Mouse (Mus musculus) thymus, postnatal 36 days (tissue): ENCODE results near the gene Apol9b.
A peak's percentile ranks its signal among the peaks of the same experiment; 100 is the strongest.
"Not testable (repeated sequence)": the region's sequence is repeated elsewhere in the genome, so short reads cannot be mapped to it uniquely, and the experiment has no call there.

Experiments used
- DNase-seq, 2 experiments: peaks; one replicate each; pipeline ENCODE4 v3.0.0; 2022; ENCODE audit warnings: mixed read lengths in 2 of 2

Apol9b gene

DNA sequence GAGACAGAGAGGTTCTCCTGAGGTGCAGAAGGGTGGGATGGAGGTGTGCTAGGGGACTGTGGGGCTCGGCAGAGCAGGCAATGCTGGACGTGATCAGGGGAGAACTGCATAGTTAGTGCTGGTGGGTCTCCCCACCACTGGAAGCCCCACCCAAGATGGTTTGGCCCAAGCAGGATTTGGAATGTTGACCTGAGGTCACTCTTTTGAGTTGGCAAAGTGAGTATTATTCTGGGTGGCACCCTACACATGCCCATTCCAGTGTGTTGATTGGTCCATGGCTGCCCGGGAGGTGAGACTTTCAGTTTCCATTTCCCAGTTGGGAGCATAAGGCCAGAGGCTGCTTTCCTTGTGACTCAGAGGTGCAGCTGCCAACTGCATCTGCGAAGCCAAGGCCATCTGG, at the start of gene Apol9b:
TSS of gene Apol9b (plus strand) at position 301 of the 400 bp plus-strand sequence.
- not testable (repeated sequence) for DNase-seq

DNA sequence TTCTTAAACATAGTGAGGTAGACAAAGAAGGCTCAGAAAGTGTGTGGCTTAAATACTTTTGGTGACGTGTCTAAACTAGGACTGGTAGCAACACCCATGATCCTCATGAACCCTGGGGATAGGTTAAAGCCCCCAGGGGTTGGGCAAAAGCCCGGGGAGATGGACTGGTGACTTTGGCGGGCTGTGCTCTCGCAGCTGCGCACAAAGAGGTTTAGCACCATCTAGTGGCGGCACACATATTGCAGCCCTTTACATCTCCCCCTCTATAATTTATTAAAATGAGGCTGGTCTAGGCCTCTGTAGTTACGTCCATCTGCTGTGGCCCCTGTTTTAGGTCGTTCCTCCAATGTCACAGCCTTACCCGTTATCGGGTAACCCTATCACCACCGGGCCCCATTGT, 44.9 kb upstream of the Apol9b start:
- DNase-seq, result peak; percentile 19 to 39

DNA sequence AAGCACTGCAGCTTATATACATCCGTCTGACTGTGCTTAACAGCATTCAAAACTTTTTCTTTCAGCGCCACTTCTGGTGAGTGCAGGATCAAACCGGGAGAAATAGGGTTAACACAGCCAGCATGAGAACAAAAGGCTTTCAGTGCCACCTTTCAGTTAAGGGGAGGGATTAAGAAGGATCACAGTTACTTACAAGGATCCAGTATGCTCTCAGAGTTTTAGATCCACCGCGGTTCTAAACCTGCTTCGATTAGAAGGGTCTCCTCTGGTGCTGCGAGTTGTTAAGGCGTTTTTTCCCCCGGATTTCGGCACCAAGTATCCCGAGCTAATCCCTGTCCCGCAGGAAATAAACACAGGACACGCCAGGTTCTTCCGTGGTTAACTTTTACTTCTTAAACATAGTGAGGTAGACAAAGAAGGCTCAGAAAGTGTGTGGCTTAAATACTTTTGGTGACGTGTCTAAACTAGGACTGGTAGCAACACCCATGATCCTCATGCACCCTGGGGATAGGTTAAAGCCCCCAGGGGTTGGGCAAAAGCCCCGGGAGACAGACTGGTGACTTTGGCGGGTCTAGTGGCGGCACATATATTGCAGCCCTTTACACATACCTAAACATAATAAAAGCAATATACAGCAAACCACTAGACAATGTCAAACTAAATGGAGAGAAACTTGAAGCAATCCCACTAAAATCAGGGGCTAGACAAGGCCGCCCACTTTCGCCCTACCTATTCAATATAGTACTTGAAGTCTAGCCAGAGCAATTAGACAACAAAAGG, 37.1 kb upstream of the Apol9b start:
- DNase-seq, result not testable (repeated sequence)

DNA sequence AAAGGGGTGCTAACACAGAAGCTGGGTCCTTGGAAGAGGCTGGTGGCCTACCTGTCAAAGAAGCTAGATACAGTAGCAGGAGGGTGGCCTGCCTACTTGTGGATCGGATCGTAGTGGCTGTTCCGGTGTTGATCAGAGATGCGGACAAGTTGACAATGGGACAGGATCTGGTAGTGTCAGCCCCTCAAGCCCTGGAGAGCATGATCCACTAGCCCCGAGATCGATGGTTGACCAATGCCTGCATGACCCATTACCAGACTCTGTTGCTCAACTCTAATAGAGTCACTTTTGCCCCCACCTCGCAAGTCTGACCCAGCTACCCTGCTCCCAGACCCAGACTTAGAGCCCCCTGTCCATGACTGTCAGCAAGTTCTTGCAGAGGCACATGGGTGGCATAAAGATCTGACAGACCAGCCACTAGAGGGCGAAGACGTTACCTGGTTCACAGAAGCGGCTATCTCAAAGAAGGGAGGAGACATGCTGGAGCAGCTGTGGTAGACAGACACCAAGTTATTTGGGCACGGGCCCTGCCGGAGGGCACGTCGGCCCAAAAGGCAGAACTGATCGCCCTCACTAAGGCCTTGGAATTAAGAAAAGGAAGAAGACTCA, 34.0 kb upstream of the Apol9b start:
- peak; percentile 53 to 60 for DNase-seq

DNA sequence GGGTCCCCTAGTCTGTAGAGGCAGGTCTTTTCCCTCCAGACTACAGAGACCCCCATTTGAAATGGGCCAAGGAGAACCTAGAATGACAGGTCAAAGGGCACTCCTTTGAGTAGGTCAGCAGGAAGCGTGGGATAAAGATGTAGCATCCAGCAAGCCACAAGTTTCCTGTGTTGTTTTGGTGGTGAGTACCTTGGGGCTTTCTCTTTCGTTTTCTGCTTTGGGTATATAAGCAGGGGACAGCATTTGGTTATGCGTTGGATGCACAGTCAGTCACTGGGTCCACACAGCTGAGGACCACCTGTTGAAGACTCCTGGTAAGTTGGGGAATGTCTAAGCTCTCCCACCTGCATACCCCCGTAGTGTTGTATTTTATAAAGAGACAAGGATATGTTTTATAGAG, 30.2 kb upstream of the Apol9b start, which contains the start of gene Apol7e:
TSS of gene Apol7e (plus strand) at position 202 of the 400 bp plus-strand sequence.
- DNase-seq, result peak in 1 of 2 experiments; percentile 5

DNA sequence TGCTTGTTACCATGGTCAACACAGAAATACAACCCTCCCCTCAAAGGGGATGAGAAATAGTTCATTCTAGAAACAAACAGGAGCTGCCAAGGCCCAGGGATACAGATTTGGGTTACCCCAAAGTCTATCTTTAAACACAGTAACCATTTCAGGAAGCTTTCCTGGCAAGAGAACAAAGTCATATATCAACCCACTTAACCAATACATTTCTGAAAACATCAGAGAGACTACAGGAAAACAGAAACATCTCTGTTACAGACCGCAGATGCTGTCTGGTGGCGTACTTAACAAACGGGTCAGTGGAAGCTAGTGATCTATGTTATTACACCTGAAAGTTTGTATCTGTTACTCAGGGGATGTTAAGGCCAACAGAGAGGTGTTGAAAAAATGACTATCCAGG, 23.5 kb upstream of the Apol9b start:
- DNase-seq, result not testable (repeated sequence)

DNA sequence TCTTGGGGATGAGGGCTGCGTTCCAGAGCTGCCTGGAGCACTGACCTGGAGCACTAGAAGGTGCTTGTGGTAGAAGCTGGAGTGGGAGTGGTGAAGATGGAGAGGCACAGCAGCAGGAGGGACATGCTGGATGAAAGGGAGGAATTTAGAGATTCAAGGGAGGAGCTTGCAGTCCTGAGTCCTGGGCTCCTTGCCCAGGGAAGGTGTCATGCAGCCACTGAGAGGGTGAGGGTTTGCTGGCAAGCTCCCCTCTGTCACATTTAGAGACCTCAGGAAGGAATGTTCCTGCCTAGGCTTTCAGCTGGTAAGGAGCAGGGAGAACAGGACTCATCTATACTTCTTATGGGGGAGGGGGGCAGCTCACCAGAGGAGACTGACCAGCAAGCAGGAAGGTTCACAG, 19.9 kb upstream of the Apol9b start:
- DNase-seq, result not testable (repeated sequence)

DNA sequence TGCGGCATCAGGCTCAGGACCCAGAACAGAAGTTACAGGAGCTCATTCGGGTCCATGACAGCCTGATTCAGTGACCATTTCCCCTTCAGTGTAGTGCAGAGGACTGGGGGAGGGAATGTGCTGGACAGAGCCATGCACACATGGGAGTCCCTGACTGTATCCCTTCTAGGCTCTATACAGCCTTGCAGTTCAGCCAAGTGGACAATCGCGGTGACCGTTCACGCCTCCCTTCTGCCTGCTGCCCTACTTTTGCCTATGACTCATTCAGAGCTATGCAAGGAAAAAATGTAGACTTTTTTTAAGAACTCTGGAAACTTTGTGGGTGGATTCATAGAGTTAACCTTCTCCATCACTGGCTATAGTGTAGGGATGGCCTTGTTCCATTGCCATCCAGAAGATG, 10.6 kb upstream of the Apol9b start:
- DNase-seq, result not testable (repeated sequence)

DNA sequence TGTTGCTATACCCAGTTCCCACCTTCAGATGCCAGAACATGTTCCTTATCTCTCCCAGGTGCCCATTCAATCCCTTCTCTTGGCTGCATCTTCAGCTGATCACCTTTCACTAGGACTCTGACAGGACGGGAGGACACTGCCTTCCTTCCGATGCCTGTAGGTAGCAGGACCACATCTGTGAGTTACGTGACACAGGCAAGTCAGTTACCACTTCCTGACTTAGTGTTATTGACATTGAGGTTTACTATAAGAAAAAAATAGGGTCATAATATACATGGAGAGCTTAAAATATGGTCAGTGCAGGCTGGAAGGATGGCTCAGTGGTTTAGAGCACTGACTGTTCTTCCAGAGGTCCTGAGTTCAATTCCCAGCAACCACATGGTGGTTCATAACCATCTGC, 7.3 kb upstream of the Apol9b start:
- DNase-seq, result not testable (repeated sequence)

DNA sequence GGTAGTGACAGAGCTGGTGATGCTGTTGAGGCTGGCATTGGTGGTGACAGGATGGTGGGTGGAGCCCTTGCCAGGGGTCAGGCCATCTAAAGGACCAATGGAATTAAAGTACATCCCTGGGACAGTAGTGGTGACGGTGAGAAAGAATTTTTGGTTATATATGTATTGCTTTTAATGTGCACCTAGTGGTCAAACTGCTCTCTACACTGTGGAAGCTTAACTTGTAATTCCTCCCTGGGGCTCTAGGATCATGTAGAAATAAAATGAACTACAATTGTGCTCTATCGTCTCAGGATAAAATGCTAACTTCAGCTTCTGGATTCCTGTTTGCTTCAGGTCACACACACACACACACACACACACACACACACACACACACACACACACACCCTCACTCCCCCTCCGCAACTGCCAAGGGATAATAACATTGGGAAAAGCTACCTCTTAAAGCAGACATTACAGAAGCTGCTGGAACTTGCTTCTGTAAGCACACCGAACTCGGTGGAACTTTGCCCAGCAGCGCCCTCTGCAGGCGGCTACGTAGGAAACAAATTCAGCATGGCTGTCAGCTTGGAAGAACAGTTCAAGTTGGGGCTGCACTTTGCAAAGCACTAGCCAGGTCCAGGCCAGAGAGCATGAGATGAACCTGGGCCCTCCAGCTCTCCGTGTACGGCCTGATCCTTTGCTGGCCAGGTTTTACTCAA, 4.5 kb upstream of the Apol9b start:
- DNase-seq, result not testable (repeated sequence)

DNA sequence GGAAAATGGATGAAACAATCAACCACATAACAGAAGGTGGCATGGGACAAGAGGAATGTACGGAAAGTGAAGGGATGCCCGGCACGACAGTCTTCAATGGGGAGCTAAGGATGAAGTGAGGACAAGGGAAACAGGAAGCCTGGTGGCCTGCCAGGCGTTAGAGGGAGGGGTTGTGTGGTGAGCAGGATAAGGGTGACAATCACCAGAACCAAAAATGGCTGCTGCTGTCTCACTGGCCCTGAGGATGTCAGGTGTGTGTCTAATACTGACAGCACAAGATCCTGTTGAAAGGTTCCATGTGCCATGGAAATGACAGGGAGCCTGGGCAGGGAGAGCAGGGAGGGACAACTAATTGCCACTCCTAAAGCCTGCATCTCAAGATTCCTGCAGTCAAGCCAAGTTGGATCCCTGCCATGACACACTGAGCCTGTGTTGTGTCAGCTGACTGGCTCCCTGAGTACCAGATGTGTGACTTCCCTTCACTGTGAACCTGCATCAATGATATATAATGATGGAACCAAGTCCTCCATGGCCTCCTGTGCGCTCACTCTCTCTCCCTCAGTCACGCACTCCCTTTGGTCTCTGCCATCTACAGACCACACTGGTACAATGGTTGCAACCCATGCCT, 3.3 kb upstream of the Apol9b start:
- not testable (repeated sequence) for DNase-seq

DNA sequence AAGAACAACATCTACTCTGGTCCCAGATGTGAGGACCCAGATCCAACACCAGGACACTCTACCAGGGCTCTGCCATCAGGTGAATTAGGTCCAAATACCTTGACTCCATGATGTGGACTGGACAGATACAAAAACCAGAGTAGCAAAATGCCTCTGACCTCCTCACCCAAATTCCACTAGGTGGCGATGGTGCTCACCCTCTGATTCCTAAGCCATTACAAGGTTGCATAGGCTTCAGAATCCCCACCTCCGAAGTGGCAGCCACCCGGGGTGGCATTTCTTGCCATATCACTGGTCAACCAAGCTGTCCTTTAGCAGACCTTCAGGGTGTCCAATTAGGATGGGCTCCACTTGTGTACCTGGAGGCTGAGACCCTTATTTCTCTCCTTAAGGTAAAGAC, 1.7 kb upstream of the Apol9b start:
- DNase-seq, result not testable (repeated sequence)

DNA sequence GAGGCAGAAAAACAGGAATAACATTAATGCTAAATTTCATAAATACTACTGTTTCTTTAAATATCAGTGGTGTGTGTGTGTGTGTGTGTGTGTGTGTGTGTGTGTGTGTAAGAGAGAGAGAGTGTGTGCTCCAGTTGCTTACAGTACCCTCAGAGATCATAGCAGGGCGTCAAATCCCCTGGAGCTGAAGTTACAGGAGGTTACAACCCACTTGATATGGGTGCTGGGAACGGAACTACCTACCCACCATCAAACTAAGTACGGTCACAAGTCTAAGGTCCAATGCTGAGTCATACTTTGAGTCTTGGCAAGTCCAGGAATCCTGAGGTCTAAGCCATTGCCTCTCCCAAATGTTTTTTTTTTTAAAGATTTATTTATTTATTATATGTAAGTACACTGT, 1.1 kb upstream of the Apol9b start:
- DNase-seq, result not testable (repeated sequence)

DNA sequence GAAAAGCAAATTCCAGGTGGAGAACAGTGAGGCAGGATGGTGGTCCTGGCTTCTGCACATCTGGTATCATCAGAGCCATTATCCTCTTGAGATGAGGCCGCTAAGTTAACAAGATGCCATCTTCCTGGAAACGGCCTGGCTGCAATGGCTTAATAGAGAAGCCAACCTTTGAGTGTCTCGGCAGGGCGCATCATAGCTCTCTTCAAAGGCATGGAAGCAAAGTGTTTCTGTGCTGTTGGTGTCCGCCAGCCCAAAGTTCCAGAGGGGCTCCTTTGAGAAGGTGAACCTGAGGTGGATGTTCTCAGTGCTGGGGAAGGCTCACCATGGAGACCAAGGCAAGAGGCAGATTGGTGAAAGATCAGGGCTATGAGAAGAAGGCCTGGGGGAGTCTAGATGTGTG, 2.8 kb downstream of the Apol9b start:
- no peak for DNase-seq

DNA sequence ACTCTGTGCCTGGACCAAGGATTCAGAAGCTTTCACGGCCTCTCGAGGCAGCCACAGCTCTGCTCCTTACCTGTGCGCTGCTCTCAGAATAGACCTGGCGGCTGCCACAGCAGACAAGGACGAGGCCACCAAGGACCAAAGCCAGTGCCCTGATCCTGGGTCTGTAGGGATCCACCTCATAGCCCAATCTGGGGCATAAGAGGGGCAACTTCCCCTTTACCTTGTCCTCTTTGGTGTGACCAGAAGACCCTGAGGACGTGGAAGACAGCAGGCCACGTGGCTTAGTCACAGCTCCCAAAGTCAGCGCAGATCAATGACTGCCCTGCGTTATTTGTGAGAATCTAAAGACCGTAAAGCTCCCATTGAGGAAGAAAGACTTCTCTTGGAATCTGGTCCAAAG, 4.0 kb downstream of the Apol9b start:
- DNase-seq, result not testable (repeated sequence)

DNA sequence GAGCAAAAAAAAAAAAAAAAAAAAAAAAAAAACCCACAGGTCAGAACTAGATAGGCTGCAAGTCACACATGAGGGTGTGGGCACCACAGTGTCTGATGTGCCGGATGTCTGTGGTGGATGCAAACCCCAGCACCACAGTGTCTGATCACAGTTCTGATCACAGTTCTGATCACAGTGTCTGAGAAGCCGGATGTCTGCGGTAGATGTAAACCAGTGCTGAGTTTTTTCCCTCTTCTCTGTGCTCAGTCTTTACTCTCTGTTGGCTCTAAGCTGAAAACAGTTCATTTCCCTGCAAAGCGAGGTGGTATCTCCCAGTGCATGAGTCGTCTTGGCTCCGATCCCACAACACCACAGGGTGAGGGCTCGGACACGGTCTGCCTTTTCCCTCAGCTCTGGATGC, 4.5 kb downstream of the Apol9b start:
- DNase-seq, result peak; percentile 53 to 61

DNA sequence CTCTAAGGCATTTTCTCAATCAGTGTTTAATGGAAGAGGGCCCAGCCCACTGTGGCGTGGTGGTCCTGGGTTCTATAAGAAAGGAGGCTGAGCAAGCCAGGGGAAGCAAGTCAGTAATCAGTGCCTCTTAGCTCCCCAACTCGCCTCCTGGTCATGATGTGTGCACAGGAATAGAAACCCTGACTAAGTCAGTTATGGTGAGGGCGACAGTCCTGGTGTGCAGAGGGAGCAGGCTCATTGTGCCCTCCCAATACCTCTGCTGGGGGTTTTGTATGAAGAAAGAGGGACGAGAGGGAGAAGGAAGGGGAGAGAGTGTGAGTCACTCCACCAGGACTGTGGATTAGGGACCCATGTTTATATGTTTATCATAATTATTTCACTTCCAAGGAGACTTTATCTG, 5.1 kb downstream of the Apol9b start:
- not testable (repeated sequence) for DNase-seq

DNA sequence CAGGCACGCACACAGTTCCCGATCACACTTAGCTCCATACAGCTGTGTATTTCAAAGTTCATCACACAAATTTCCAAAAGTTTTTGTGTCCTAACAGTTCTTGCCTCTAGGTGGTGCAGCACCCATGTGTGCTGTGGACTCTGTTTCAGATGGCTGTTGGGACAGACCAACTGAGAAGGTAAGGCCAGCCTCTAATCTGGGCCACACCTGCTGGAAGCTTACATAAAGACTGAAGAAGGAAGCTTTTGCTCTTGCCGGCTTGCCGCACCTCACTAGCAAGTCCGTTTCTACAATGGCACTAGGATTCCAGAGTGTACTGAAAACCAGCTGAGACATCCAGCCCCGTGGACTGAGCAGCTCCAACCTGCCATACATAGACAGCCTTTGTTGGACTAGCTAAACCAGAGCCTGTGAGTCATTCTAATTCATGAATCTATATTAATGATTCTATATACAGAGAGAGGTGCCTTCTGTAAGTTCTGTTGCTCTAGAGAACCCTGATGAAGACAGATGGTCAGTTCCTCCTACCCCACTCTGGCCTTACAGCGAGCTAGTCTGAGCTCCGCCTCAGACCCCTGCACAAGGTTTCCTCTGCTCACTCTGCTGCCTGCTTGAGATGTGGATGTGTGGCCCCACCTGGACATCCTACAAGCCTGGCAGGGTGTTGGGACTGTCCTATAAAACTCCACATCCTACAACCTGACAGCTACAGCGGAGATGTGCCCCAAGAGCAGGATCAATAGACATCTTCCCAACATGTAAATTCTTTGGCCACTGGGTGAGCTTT, 11.9 kb downstream of the Apol9b start:
- DNase-seq, result no peak

DNA sequence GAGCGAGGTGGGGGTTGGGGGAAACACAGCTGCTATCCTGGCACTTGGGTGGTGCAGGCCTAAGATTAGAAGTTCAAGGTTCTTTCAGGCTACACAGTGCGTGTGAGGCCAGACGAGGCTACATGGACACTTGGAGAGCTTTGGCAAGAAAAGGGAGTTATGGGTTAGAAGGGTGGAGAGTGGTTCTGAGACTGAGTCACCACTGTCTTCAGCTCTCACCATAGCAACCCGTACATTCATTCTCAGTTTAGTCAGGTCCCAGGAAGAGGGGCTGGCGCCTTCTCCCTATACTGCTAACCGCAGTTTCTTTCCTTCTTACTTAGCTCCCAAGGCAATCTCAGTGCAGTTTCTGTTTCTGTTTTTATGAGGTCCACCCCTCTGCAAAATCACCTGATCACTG, 12.7 kb downstream of the Apol9b start:
- DNase-seq, result not testable (repeated sequence)

DNA sequence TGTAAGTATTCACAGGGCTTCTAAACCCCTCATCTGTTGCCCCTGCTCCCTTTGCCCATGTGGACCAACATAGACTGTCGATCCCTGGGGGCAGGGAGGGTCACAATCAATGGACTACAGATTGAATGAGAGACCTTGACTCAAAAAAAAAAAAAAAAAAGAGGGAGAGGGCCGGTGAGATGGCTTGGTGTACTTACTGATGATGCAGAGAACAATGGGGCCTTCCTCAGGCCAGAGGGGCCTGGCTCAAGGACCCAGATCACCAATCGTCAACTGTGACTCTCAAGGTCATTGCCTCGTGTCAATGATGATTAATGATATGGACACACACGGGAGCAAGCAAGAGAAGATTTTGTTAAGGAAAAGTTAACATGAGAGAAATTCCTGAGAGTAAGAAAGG, 15.8 kb downstream of the Apol9b start:
- no peak for DNase-seq

DNA sequence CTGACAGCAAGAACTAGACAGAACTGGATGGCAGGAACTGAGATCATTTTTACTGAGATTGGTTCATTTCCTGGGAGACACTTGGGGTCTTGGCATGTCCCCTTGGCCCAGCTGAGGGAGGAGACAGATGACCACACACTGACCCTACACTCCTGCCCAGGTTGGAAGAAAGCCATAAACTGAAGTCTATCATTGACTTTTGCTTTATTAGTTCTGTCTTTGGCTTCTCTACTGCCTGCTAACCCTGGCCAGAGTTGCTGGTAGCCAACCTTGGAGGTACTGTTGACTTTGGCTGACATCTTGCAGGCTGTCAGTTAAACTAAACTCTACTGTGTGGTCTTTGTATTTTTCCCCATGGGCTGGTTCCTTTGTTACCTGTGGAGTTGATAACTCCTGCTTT, 16.2 kb downstream of the Apol9b start:
- DNase-seq, result no peak

DNA sequence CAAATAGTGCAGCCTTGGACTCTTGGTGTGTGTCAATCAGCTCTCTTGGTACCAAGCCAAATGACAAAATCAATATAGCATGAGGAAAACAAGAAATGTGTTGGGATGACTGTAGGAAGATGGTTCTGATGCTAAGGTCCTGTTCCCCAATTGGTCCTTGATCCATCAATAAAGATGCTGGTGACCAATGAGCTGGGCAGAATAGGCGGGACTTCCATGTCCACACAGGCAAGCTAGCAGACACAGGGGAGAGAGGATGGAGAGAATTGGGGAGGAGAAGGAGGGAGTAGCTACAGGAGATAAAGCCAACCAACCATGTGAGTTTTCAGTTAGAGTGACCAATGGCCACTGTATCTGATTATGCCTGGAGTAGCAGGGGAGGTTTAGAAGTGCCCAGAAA, 17.5 kb downstream of the Apol9b start:
- DNase-seq, result no peak
